Mouse (Mus musculus) CH12.LX (cell line): ENCODE measurements around the gene Scel. TPM values are rescaled to one million over a fixed set of nuclear protein-coding genes. Genes with fewer than 3 reads are reported as not detected.
A peak's percentile ranks its signal among the peaks of the same experiment; 100 is the strongest.

Experiments used
- DNase-seq: peaks from one replicate; pipeline ENCODE4 v3.0.0-alpha.2; 2013; ENCODE audit errors: extremely low read depth
- H3K27ac ChIP-seq: 2 replicates; pipeline ENCODE4 v1.5.1; 2012; ENCODE audit warnings: low read depth, mild to moderate bottlenecking, control low read depth, moderate library complexity; ENCODE audit not compliant: insufficient read depth
- H3K27me3 ChIP-seq: replicated peaks from 2 replicates; pipeline ENCODE3; 2012; ENCODE audit warnings: inconsistent platforms
- H3K36me3 ChIP-seq, 2 experiments: replicated peaks in 1 of 2; 2 replicates each; pipeline versions ENCODE3 to v1.6.1; 2012; ENCODE audit warnings: inconsistent platforms in 1 of 2, low read length in 1 of 2, mild to moderate bottlenecking in 1 of 2, mixed read lengths in 1 of 2, moderate library complexity in 1 of 2; ENCODE audit not compliant: control insufficient read depth in 1 of 2, insufficient read depth in 1 of 2
- H3K4me1 ChIP-seq, 2 experiments: 2 replicates each; pipeline ENCODE4 v1.6.1; 2012; ENCODE audit warnings: inconsistent platforms in 1 of 2, moderate library complexity in 1 of 2; ENCODE audit not compliant: insufficient read depth in 2 of 2, control insufficient read depth in 1 of 2
- H3K4me2 ChIP-seq: 2 replicates; pipeline ENCODE4 v1.6.1; 2012; ENCODE audit warnings: low read depth, mild to moderate bottlenecking, control low read depth; ENCODE audit not compliant: poor library complexity, insufficient read depth, severe bottlenecking
- H3K4me3 ChIP-seq, 3 experiments: fragments of 150-350 bp in 1 of 3; sonication (generic) in 1 of 3; replicated peaks in 1 of 3; 2 replicates each; pipeline versions ENCODE3 to v1.5.1; 2011 to 2012; ENCODE audit warnings: low read depth in 2 of 3, low read length in 2 of 3, mild to moderate bottlenecking in 2 of 3, moderate library complexity in 2 of 3, control low read depth in 1 of 3, improper control_type of control experiment in 1 of 3, inconsistent platforms in 1 of 3, mixed read lengths in 1 of 3; ENCODE audit not compliant: poor library complexity in 1 of 3
- H3K79me2 ChIP-seq: replicated peaks from 2 replicates; pipeline ENCODE4 v1.6.1; 2012; ENCODE audit warnings: mild to moderate bottlenecking, moderate library complexity; ENCODE audit not compliant: control insufficient read depth, poor library complexity, insufficient read depth, severe bottlenecking; ENCODE audit errors: extremely low read depth
- H3K9ac ChIP-seq: 2 replicates; pipeline ENCODE4 v1.6.1; 2012; ENCODE audit warnings: low read depth, mild to moderate bottlenecking, control low read depth, moderate library complexity; ENCODE audit not compliant: insufficient read depth
- H3K9me3 ChIP-seq: replicated peaks from 2 replicates; pipeline ENCODE3; 2012; ENCODE audit warnings: low read length, inconsistent platforms, mixed read lengths
- BHLHE40 ChIP-seq: IDR thresholded peaks from 2 replicates; pipeline ENCODE4 v1.6.1; 2011; ENCODE audit warnings: mild to moderate bottlenecking, low read depth, low read length, improper control_type of control experiment
- CHD2 ChIP-seq: IDR thresholded peaks from 2 replicates; pipeline ENCODE4 v1.6.1; 2011; ENCODE audit warnings: low read length, improper control_type of control experiment
- E2F4 ChIP-seq: IDR thresholded peaks from 2 replicates; pipeline ENCODE4 v1.6.1; 2011; ENCODE audit warnings: low read depth, low read length, improper control_type of control experiment; ENCODE audit not compliant: insufficient replicate concordance
- EP300 ChIP-seq: IDR thresholded peaks from 2 replicates; pipeline ENCODE4 v1.6.1; 2011; ENCODE audit warnings: low read length, improper control_type of control experiment
- ETS1 ChIP-seq: conservative IDR thresholded peaks from 2 replicates; pipeline ENCODE4 v1.6.1; 2012; ENCODE audit warnings: low read depth, mild to moderate bottlenecking, inconsistent platforms, low read length, improper control_type of control experiment, moderate library complexity
- GABPA ChIP-seq: IDR thresholded peaks from 2 replicates; pipeline ENCODE4 v1.6.1; 2012; ENCODE audit warnings: low read depth, low read length, improper control_type of control experiment, inconsistent platforms; ENCODE audit not compliant: insufficient replicate concordance
- IRF4 ChIP-seq: IDR thresholded peaks from 2 replicates; pipeline ENCODE4 v1.6.1; 2014; ENCODE audit warnings: low read depth, mild to moderate bottlenecking, inconsistent platforms, low read length, improper control_type of control experiment
- JUN ChIP-seq: IDR thresholded peaks from 2 replicates; pipeline ENCODE4 v1.6.1; 2011; ENCODE audit warnings: low read depth, mild to moderate bottlenecking, low read length, improper control_type of control experiment, moderate library complexity; ENCODE audit not compliant: insufficient read depth
- JUND ChIP-seq: conservative IDR thresholded peaks from 2 replicates; pipeline ENCODE4 v1.6.1; 2011; ENCODE audit warnings: low read depth, low read length, improper control_type of control experiment
- KAT2A ChIP-seq: IDR thresholded peaks from 2 replicates; pipeline ENCODE4 v1.6.1; 2012; ENCODE audit warnings: low read length, improper control_type of control experiment, inconsistent platforms; ENCODE audit not compliant: insufficient replicate concordance
- MAX ChIP-seq: IDR thresholded peaks from 2 replicates; pipeline ENCODE4 v1.6.1; 2011; ENCODE audit warnings: low read length, improper control_type of control experiment
- MAZ ChIP-seq: IDR thresholded peaks from 2 replicates; pipeline ENCODE4 v1.6.1; 2012; ENCODE audit warnings: low read depth, mild to moderate bottlenecking, inconsistent platforms, low read length, improper control_type of control experiment, moderate library complexity
- MEF2A ChIP-seq: IDR thresholded peaks from 2 replicates; pipeline ENCODE4 v1.6.1; 2014; ENCODE audit warnings: low read depth, mild to moderate bottlenecking, inconsistent platforms, low read length, improper control_type of control experiment, borderline replicate concordance
- MYC ChIP-seq: IDR thresholded peaks from 2 replicates; pipeline ENCODE4 v1.6.1; 2011; ENCODE audit warnings: low read depth, mild to moderate bottlenecking, improper control_type of control experiment, low read length
- NRF1 ChIP-seq: IDR thresholded peaks from 2 replicates; pipeline ENCODE4 v1.6.1; 2014; ENCODE audit warnings: low read depth, mild to moderate bottlenecking, inconsistent platforms, low read length, improper control_type of control experiment, moderate library complexity
- RAD21 ChIP-seq: IDR thresholded peaks from 2 replicates; pipeline ENCODE4 v1.6.1; 2011; ENCODE audit warnings: low read depth, mild to moderate bottlenecking, low read length, improper control_type of control experiment, moderate library complexity
- RCOR1 ChIP-seq: conservative IDR thresholded peaks from 2 replicates; pipeline ENCODE4 v1.6.1; 2012; ENCODE audit warnings: low read depth, mild to moderate bottlenecking, inconsistent platforms, low read length, improper control_type of control experiment
- SIN3A ChIP-seq: IDR thresholded peaks from 2 replicates; pipeline ENCODE4 v1.6.1; 2012; ENCODE audit warnings: low read length, improper control_type of control experiment, inconsistent platforms
- SMC3 ChIP-seq: IDR thresholded peaks from 2 replicates; pipeline ENCODE4 v1.6.1; 2011; ENCODE audit warnings: low read depth, low read length, improper control_type of control experiment
- TBP ChIP-seq: conservative IDR thresholded peaks from 2 replicates; pipeline ENCODE4 v1.6.1; 2011; ENCODE audit warnings: low read depth, low read length, improper control_type of control experiment
- TCF12 ChIP-seq: IDR thresholded peaks from 2 replicates; pipeline ENCODE4 v1.6.1; 2014; ENCODE audit warnings: low read depth, mild to moderate bottlenecking, inconsistent platforms, low read length, improper control_type of control experiment
- USF2 ChIP-seq: conservative IDR thresholded peaks from 2 replicates; pipeline ENCODE4 v1.6.1; 2011; ENCODE audit warnings: low read depth, low read length, improper control_type of control experiment
- ZC3H11A ChIP-seq: IDR thresholded peaks from 2 replicates; pipeline ENCODE4 v1.6.1; 2012; ENCODE audit warnings: low read depth, mild to moderate bottlenecking, inconsistent platforms, low read length, improper control_type of control experiment
- ZMIZ1 ChIP-seq: IDR thresholded peaks from 2 replicates; pipeline ENCODE4 v1.6.1; 2012; ENCODE audit warnings: low read depth, mild to moderate bottlenecking, inconsistent platforms, low read length, improper control_type of control experiment
- ZNF384 ChIP-seq: IDR thresholded peaks from 2 replicates; pipeline ENCODE4 v1.6.1; 2012; ENCODE audit warnings: low read depth, low read length, improper control_type of control experiment, inconsistent platforms
- dilution Hi-C: fragments of 300-500 bp; cut with MboI; formaldehyde crosslinking; loops from 2 replicates; pipeline ENCODE4 v1.14.3; 2020; ENCODE audit warnings: low sequenced_read_pairs; ENCODE audit not compliant: extremely low pct_unique_long_range_greater_than_20kb, extremely low pct_ligation_motif_present
- in situ Hi-C: fragments of 300-500 bp; cut with MboI; formaldehyde crosslinking; loops from 3 replicates; pipeline ENCODE4 v1.14.3; 2019; ENCODE audit warnings: low sequenced_read_pairs, low pct_ligation_motif_present, low pct_unique_long_range_greater_than_20kb, mixed read lengths
- polyA plus RNA-seq: library from polyadenylated mRNA; unstranded; fragments of >175 nt; gene quantifications from 2 replicates; pipeline ENCODE4 v1.2.1, GENCODE M21; 2012; ENCODE audit warnings: low read depth; ENCODE audit not compliant: insufficient read length
- total RNA-seq, 2 experiments: library from RNA; depleted of rRNA; stranded (reverse); fragments of 300-350 nt in 1 of 2; fragments of >200 nt in 1 of 2; gene quantifications; 2 replicates each; pipeline ENCODE4 v1.2.3; 2012 to 2014

The Scel gene
- total and polyA plus RNA-seq, 3 experiments = 0.04 to 0.31 (median 0.31) TPM

GRCm38 (mm10) chr14:103469464-103470015 is 43.6 kb upstream of the Scel start (continued):
- no peak for TF ChIP-seq ZMIZ1
- peak; percentile 76; the same call in 1 of the 2 replicates for TF ChIP-seq MYC
- TF ChIP-seq ZNF384 = peak; percentile 65
- peak; percentile 66 for TF ChIP-seq JUND
- peak; percentile 64; the same call in 1 of the 2 replicates for TF ChIP-seq BHLHE40
- 0 out of 2 replicates have a peak, but pooled peaks have one; percentile 29 for TF ChIP-seq TCF12
- peak; percentile 49; the same call in 1 of the 2 replicates for TF ChIP-seq TBP
- peak; percentile 57 for TF ChIP-seq ZC3H11A
- peak; percentile 75 for TF ChIP-seq MAX
- peak; percentile 95 for TF ChIP-seq RAD21
- TF ChIP-seq MEF2A = peak; percentile 20; the same call in 1 of the 2 replicates
- TF ChIP-seq EP300 = peak; percentile 30; the same call in 1 of the 2 replicates
- peak; percentile 59 for TF ChIP-seq SIN3A
- TF ChIP-seq SMC3 = peak; percentile 84

- dilution Hi-C loops (no loop called here), in situ Hi-C loops (no loop called here)
- Histone ChIP-seq H3K79me2 (no peaks in the 10 kb centered on the region), H3K4me1 (peaks cover 21 to 61% of the 10 kb centered on the region in 2 experiments), H3K4me2 (peak overlapping the region; percentile 86), H3K27me3 (no peaks in the 10 kb centered on the region), H3K27ac (no peak overlapping the region), H3K9ac (no peak overlapping the region), H3K36me3 (no peaks in the 10 kb centered on the region), H3K9me3 (no peaks in the 10 kb centered on the region), H3K4me3 (no peak overlapping the region)
- TF ChIP-seq KAT2A (0 out of 2 replicates have a peak, but pooled peaks have one; percentile 11), CHD2 (no peak), GABPA (no peak), MAZ (0 out of 2 replicates have a peak, but pooled peaks have one; percentile 57), ZMIZ1 (no peak), IRF4 (0 out of 2 replicates have a peak, but pooled peaks have one; percentile 10), ZNF384 (0 out of 2 replicates have a peak, but pooled peaks have one; percentile 17), ETS1 (peak; percentile 35; the same call in 1 of the 2 replicates), RCOR1 (no peak), NRF1 (no peak), MYC (no peak), JUN (no peak; the same call in 1 of the 2 replicates), SMC3 (no peak), MEF2A (peak; percentile 48; the same call in 1 of the 2 replicates), E2F4 (no peak), USF2 (no peak)
- peak; percentile 51 for DNase-seq
Observed at GRCm38 (mm10) chr14:103471074-103471778, 41.9 kb upstream of the Scel start.
